Mouse (Mus musculus): ENCODE measurements at regions not wholly inside any gene's neighbourhood (a gene's known extent, or its start where the extent isn't known, plus 50 kb on each side); places are given as distances from the start of the nearest gene placed in this dataset.

DNA sequence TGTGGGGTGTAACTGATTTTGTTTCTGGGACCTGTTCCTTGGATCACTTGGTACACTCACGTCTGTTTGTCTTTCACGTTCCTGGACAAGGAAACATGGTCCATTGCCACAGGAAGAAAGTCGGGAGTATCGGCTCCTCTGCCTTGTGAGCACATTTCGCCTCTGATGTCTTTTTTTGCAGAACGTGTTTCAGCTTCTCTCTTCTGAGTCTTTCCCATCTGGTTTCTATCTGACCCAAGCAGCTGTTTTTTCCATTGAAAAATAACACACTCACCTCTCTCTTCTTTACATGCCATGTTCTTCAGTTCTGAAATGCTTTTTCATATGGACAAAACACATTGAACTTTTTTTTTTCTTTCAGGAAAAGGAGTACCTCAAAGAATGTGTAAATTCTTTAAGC is 61.4 kb upstream of the Lrig1 start:
- DNase-seq: no peak

GRCm38 (mm10) chr6:94760629-94761111 is 60.7 kb upstream of the Lrig1 start:
- peak; percentile 40 for DNase-seq

DNA sequence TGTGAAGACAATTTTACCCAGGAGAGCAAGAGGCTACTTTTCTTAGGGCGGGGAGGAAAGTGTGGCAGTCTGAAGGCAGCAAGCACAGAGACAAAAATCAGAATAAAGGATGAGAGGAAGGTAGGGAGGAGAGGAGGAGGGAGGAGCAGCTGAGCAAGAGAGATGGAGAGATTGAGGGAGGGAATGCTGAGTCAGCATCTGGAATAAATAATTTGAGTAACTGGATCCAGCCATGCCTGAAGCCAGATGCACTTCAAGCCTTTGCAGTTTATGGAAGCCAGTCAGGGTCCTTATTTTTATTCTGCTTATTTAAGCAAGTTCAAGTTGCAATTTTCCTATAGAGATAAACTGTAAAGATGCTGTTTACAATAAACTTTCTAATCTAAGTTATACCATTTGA is 59.7 kb upstream of the Lrig1 start:
- no peak for DNase-seq

DNA sequence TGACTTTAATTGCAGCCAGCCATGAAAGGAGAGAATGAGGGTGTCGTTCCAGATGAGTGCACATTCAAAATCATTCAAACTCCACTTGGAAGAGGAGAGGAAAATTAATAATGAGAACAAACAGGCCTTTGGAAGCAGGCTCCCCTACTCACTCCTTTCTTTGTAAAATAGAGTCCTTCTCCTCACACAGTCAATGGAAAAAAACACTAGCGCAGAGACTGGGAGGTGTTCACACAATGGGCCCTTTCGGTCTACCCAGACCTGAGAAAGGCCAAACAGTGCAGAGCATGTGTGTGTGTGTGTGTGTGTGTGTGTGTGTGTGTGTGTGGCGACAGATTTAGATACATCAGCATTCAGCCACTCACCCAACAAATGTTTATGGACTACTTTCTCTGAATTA is 56.0 kb upstream of the Lrig1 start:
- no peak for DNase-seq

- DNase-seq: no peak
Observed at GRCm38 (mm10) chr6:94755297-94755831, 55.4 kb upstream of the Lrig1 start.

DNA sequence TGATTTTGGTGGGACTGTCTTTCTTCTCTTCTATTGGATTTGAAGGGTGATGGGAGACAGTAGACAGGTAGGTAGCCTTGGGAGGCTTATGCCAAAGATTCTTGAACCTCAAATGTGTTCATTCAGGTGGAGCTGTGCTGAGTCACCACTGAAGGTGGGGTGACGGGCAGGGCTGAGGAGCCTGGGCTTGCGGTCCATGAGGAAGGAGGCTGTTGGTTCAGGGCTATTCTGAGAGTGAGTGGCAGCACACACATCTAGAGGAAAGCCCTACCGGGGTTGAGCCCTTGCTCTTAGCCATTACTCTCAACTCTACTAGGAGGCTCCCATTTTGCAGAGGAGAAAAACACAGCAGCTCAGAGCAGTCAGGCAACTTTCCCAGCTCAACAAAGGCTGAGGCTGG is 54.6 kb upstream of the Lrig1 start:
- DNase-seq: no peak

DNA sequence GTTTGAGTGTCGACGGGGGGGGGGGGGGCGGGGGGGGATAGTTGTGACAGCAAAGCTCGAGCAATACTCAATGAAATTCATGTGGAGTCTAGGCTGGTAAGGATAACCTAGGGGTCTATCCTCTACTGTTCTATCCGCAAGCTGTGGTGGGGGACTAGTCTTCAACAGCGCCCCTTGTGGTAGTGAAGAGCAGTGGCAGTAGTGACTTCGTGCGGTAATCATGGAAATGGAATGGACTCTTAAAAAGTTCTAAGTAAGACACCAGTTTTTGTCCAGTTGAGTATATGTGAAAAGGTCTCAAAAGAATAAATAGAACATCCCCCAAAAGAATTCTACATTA is 51.1 kb upstream of the Lrig1 start:
- DNase-seq: no peak

- no peak for DNase-seq
Observed at GRCm38 (mm10) chr6:94750228-94751100, 50.5 kb upstream of the Lrig1 start.
